In genomic region chr9:105495316-105496174, GRCm38 (mm10) we compare ENCODE assay signal across 8 mouse cellular contexts. TPM values are rescaled to one million over a fixed set of nuclear protein-coding genes. Genes with fewer than 3 reads are reported as not detected.
A peak's percentile ranks its signal among the peaks of the same experiment; 100 is the strongest.
DNase-seq lines count a peak whose midpoint lies in the region; ATAC-seq and TF ChIP-seq lines count a peak whose summit lies in the region.

No protein-coding gene starts in this region.

- peak; percentile 68 for TF ChIP-seq RAD21 in MEL (IDR thresholded peaks at IDR 0.05; ENCODE audit: low read depth, low read length)

- intact Hi-C loops in heart, postnatal 36 days (cut with DNase I) = loop anchor here (5.0 to 10.0 kb wide), 2 partner anchors 122 to 149 kb away; partner anchors contain the start of gene Pik3r4

- H3K36me3 ChIP-seq in MEL (ENCODE audit: control insufficient read depth in 1 of 2, insufficient read depth in 2 of 2, low read length in 2 of 2) = peaks cover 0 to 2% of the 10 kb centered on the region in 2 experiments; a peak in 1 of 4 replicates
- H3K36me3 ChIP-seq in lung, embryonic 14.5 days (ENCODE audit: insufficient read depth) = no peaks in the 10 kb centered on the region

- no peaks in the 10 kb centered on the region; a peak in 1 of 4 replicates for H3K27me3 ChIP-seq in MEL (ENCODE audit: control insufficient read depth in 1 of 2, insufficient read depth in 2 of 2, low read length in 2 of 2)
- no peaks in the 10 kb centered on the region for H3K27me3 ChIP-seq in lung, embryonic 14.5 days (ENCODE audit: insufficient read depth, low read length)

- H3K79me2 ChIP-seq in MEL (ENCODE audit: control insufficient read depth, insufficient read depth, low read length, poor library complexity) = peaks cover 14% of the 10 kb centered on the region

- peak overlapping the region; percentile 65 to 89 for H3K4me3 ChIP-seq in MEL (ENCODE audit: control insufficient read depth in 1 of 2, insufficient read depth in 1 of 2, low read depth in 2 of 2, low read length in 2 of 2)
- H3K4me3 ChIP-seq in lung, embryonic 14.5 days (ENCODE audit: low read depth, low read length) = peak overlapping the region; percentile 77

- H3K9ac ChIP-seq in MEL (ENCODE audit: control insufficient read depth, low read depth, low read length, poor library complexity, severe bottlenecking) = peak overlapping the region; percentile 84
- H3K9ac ChIP-seq in lung, embryonic 14.5 days = peak overlapping the region; percentile 88

- peak; percentile 83 for DNase-seq in MEL (ENCODE audit: low read depth, low spot score)
- peak; percentile 66 for DNase-seq in brain, embryonic 18.5 days (ENCODE audit: low read depth, low spot score)
- DNase-seq in heart, postnatal 36 days = peak; percentile 16 to 44
- DNase-seq in layer of hippocampus, adult 18-20 months (ENCODE audit: low spot score in 2 of 2) = peak; percentile 61 to 90
- peak; percentile 89 for DNase-seq in lung, embryonic 14.5 days
- DNase-seq in urinary bladder, postnatal 4 days (ENCODE audit: low spot score in 2 of 2) = no peak

- WGBS in lung, embryonic 14.5 days = under 1% methylated on average over 39 of the region's 39 CpGs

- peak; percentile 79 for ATAC-seq in erythroblast, adult 5-6 weeks (replicated peaks; ENCODE audit: low FRiP score, poor library complexity, severe bottlenecking)
- peak; percentile 68 for ATAC-seq in lung, embryonic 14.5 days (ENCODE audit: insufficient read depth)
- ATAC-seq in neutrophil, adult 5-6 weeks (ENCODE audit: extremely low read depth, insufficient number of reproducible peaks, low FRiP score, poor library complexity, severe bottlenecking) = peak; percentile 65

- peak overlapping the region; percentile 51 for H3K27ac ChIP-seq in MEL (ENCODE audit: control insufficient read depth, low read depth, low read length)
- H3K27ac ChIP-seq in lung, embryonic 14.5 days (ENCODE audit: low read depth) = peak overlapping the region; percentile 97

- H3K4me1 ChIP-seq in MEL (ENCODE audit: control insufficient read depth in 1 of 2, insufficient read depth in 2 of 2, low read length in 2 of 2) = peaks cover 0 to 2% of the 10 kb centered on the region in 2 experiments; a peak in 1 of 4 replicates
- peaks cover 7% of the 10 kb centered on the region; the same call in 1 of the 2 replicates for H3K4me1 ChIP-seq in lung, embryonic 14.5 days (ENCODE audit: insufficient read depth)

- no peak for TF ChIP-seq EP300 in MEL (IDR thresholded peaks at IDR 0.05; ENCODE audit: low read depth in 1 of 2, low read length in 2 of 2)

- peak overlapping the region; percentile 94 for H3K4me2 ChIP-seq in lung, embryonic 14.5 days

- 0 out of 4 replicates have a peak, but pooled peaks of 1 of the 2 experiments have one; percentile 46 for TF ChIP-seq POLR2A in MEL (IDR thresholded peaks at IDR 0.05; ENCODE audit: control insufficient read depth in 1 of 2, insufficient read depth in 1 of 2, low read depth in 1 of 2, low read length in 2 of 2, poor library complexity in 1 of 2)

- peak; percentile 58 to 72 (median 63) for TF ChIP-seq CTCF in MEL (IDR thresholded peaks at IDR 0.05 in 2 of 3, conservative IDR thresholded peaks at IDR 0.05 in 1 of 3; ENCODE audit: control insufficient read depth in 1 of 3, insufficient read depth in 1 of 3, low read depth in 2 of 3, low read length in 3 of 3, poor library complexity in 1 of 3, severe bottlenecking in 1 of 3)
- peak; percentile 83 for TF ChIP-seq CTCF in lung, embryonic 14.5 days (IDR thresholded peaks at IDR 0.05; ENCODE audit: low read depth)

- no peaks in the 10 kb centered on the region for H3K9me3 ChIP-seq in MEL (replicated peaks; ENCODE audit: insufficient read depth, low read length)
- H3K9me3 ChIP-seq in lung, embryonic 14.5 days (ENCODE audit: low read depth, low read length) = no peaks in the 10 kb centered on the region

TF ChIP-seq in MEL, 35 proteins besides CTCF, POLR2A, EP300 and RAD21:
- peak; percentile 25; the same call in 1 of the 2 replicates for TF ChIP-seq MXI1 (IDR thresholded peaks at IDR 0.05; ENCODE audit: low read depth, low read length)
- peak; percentile 69 for TF ChIP-seq ZC3H11A (IDR thresholded peaks at IDR 0.05; ENCODE audit: low read depth, low read length)
- TF ChIP-seq ELF1 (IDR thresholded peaks at IDR 0.05; ENCODE audit: low read depth, low read length) = 0 out of 2 replicates have a peak, but pooled peaks have one; percentile 6
- TF ChIP-seq SIN3A (IDR thresholded peaks at IDR 0.05; ENCODE audit: low read length) = peak; percentile 21; the same call in 1 of the 2 replicates
- TF ChIP-seq RCOR1 (IDR thresholded peaks at IDR 0.05; ENCODE audit: low read depth, low read length) = no peak
- TF ChIP-seq SMC3 (IDR thresholded peaks at IDR 0.05; ENCODE audit: low read depth, low read length) = peak; percentile 75
- TF ChIP-seq MAX (IDR thresholded peaks at IDR 0.05; ENCODE audit: low read length) = no peak
- 0 out of 2 replicates have a peak, but pooled peaks have one; percentile 54 for TF ChIP-seq MAZ (IDR thresholded peaks at IDR 0.05; ENCODE audit: low read depth, low read length)

RNA-seq across cellular contexts. Expression of gene Atp2c1, which starts 31.6 kb away (rescaled TPM):
- 31.9 and 33.6 TPM in 2 replicates for total RNA-seq in MEL (2012; rRNA removed)
- 10 to 100 TPM in 1 of 2 experiments, not detected in 1; 32.7 TPM for polyA plus RNA-seq in MEL (2012; ENCODE audit: insufficient read depth in 1 of 2, insufficient read length in 2 of 2, low read depth in 1 of 2, low replicate concordance in 2 of 2, missing spikeins in 1 of 2)
- 11.5 and 15.4 TPM in 2 replicates for total RNA-seq in erythroblast, adult 5-6 weeks (2015; ENCODE audit: low replicate concordance)
- 29.7 and 33.7 TPM in 2 replicates for total RNA-seq in erythroblast, adult 5-6 weeks (2017; ENCODE audit: low replicate concordance)
- 10 to 100 TPM; 64.6 to 69.8 TPM for total RNA-seq in heart, postnatal 36 days (2021)
- 100 to 1,000 TPM; 230 to 234 TPM for total RNA-seq in layer of hippocampus, adult 18-20 months (2021)
- polyA plus RNA-seq in lung, embryonic 14.5 days (2014; fragmentation: Nextera tagmentation; extraction: Ambion mirVana) = 74.3 and 74.9 TPM in 2 replicates
- total RNA-seq in neutrophil, adult 5-6 weeks (2017) = 171 and 186 TPM in 2 replicates

Comparison
In these comparisons a context has a peak if more than half of its experiments do, and no peak if none do; other contexts are left out.
1. DNase-seq: peak in MEL (single experiment), brain, embryonic 18.5 days (single experiment), heart, postnatal 36 days (2 of 2), layer of hippocampus, adult 18-20 months (2 of 2) and lung, embryonic 14.5 days (single experiment); none in urinary bladder, postnatal 4 days (0 of 2).
2. Peak in every context shown above with its lines, with median percentiles within 50 percentile points of each other: ATAC-seq.